Mouse (Mus musculus) heart, adult 2 months (tissue): ENCODE measurements around the gene Rin2.

Source experiments
- EP300 ChIP-seq: fragments of 200-500 bp; IDR thresholded peaks from 2 replicates; pipeline ENCODE4 v1.6.1; 2011; ENCODE audit warnings: low read depth, low read length, control low read depth; ENCODE audit not compliant: insufficient read depth
- POLR2A ChIP-seq: fragments of 200-500 bp; IDR thresholded peaks from 2 replicates; pipeline ENCODE4 v1.6.1; 2011; ENCODE audit warnings: mild to moderate bottlenecking, low read depth, low read length, control low read depth; ENCODE audit not compliant: insufficient read depth

GRCm38 (mm10) chr2:145882398-145882797 is 207.4 kb downstream of the Rin2 start:
- TF ChIP-seq POLR2A (no peak), EP300 (no peak)
